8 mouse cellular contexts compared by ENCODE assay signal in genomic region chr17:73096484-73096883, GRCm38 (mm10). TPM values are rescaled to one million over a fixed set of nuclear protein-coding genes. Genes with fewer than 3 reads are reported as not detected.
DNase-seq lines count a peak whose midpoint lies in the region; ATAC-seq and TF ChIP-seq lines count a peak whose summit lies in the region.

No protein-coding gene starts in this region.

- no peaks in the 10 kb centered on the region for H3K9me3 ChIP-seq in hindbrain, embryonic 10.5 days
- H3K9me3 ChIP-seq in hindbrain, embryonic 13.5 days, result no peaks in the 10 kb centered on the region
- H3K9me3 ChIP-seq in liver, postnatal 0 days (ENCODE audit: low read length), result no peaks in the 10 kb centered on the region

- TF ChIP-seq CTCF in liver, postnatal 0 days (IDR thresholded peaks at IDR 0.05; ENCODE audit: low read depth), result peak; percentile 76

- peak; percentile 29 for DNase-seq in hindbrain, embryonic 10.5 days (ENCODE audit: low spot score)
- DNase-seq in adipocyte (ENCODE audit: low spot score), result peak; percentile 56
- DNase-seq in gastrocnemius, postnatal 10 days, result peak; percentile 42
- peak; percentile 74 for DNase-seq in liver, postnatal 0 days
- peak; percentile 32 to 50 for DNase-seq in spleen, postnatal 14 days (ENCODE audit: low spot score in 2 of 2)

- H3K4me1 ChIP-seq in hindbrain, embryonic 10.5 days (replicated peaks), result no peaks in the 10 kb centered on the region
- H3K4me1 ChIP-seq in hindbrain, embryonic 13.5 days (replicated peaks), result no peaks in the 10 kb centered on the region
- H3K4me1 ChIP-seq in liver, postnatal 0 days (ENCODE audit: insufficient read depth), result no peaks in the 10 kb centered on the region

- H3K4me3 ChIP-seq in hindbrain, embryonic 10.5 days, result no peak overlapping the region
- H3K4me3 ChIP-seq in hindbrain, embryonic 13.5 days, result no peak overlapping the region
- no peak overlapping the region for H3K4me3 ChIP-seq in liver, postnatal 0 days (ENCODE audit: low read depth, low read length)

- no peak for TF ChIP-seq EP300 in liver, postnatal 0 days (IDR thresholded peaks at IDR 0.05; ENCODE audit: low read depth)

- no peak overlapping the region for H3K4me2 ChIP-seq in hindbrain, embryonic 13.5 days
- no peak overlapping the region for H3K4me2 ChIP-seq in liver, postnatal 0 days (ENCODE audit: low read depth, low read length)

- no peaks in the 10 kb centered on the region for H3K27me3 ChIP-seq in hindbrain, embryonic 10.5 days (ENCODE audit: insufficient read depth, poor library complexity, severe bottlenecking)
- H3K27me3 ChIP-seq in hindbrain, embryonic 13.5 days, result 0 out of 2 replicates have a peak, but pooled peaks cover 2% of the 10 kb centered on the region
- H3K27me3 ChIP-seq in liver, postnatal 0 days (ENCODE audit: insufficient read depth, low read length), result no peaks in the 10 kb centered on the region

- H3K27ac ChIP-seq in hindbrain, embryonic 10.5 days, result no peak overlapping the region
- H3K27ac ChIP-seq in hindbrain, embryonic 13.5 days, result no peak overlapping the region
- no peak overlapping the region for H3K27ac ChIP-seq in liver, postnatal 0 days (ENCODE audit: low read depth)

- H3K9ac ChIP-seq in hindbrain, embryonic 13.5 days, result no peak overlapping the region
- H3K9ac ChIP-seq in liver, postnatal 0 days (replicated peaks), result no peak overlapping the region

- H3K36me3 ChIP-seq in hindbrain, embryonic 10.5 days, result no peaks in the 10 kb centered on the region
- no peaks in the 10 kb centered on the region for H3K36me3 ChIP-seq in hindbrain, embryonic 13.5 days
- no peaks in the 10 kb centered on the region for H3K36me3 ChIP-seq in liver, postnatal 0 days (replicated peaks; ENCODE audit: insufficient read depth, low read length)

- ATAC-seq in hindbrain, embryonic 13.5 days (ENCODE audit: low FRiP score), result no peak
- peak; percentile 78 for ATAC-seq in CD4-positive, CD25-positive, alpha-beta regulatory T cell, adult 4 months
- no peak for ATAC-seq in liver, postnatal 0 days
- no peak for ATAC-seq in erythroblast, adult 5-6 weeks (replicated peaks; ENCODE audit: low FRiP score, poor library complexity, severe bottlenecking)

- 35% methylated on average over 5 of the region's 5 CpGs for WGBS in hindbrain, embryonic 10.5 days
- 39% methylated on average over 5 of the region's 5 CpGs for WGBS in hindbrain, embryonic 13.5 days
- 38% methylated on average over 5 of the region's 5 CpGs for WGBS in liver, postnatal 0 days (ENCODE audit: insufficient replicate concordance)

RNA-seq across cellular contexts. Expression of gene Lclat1, which starts 11.3 kb away (rescaled TPM):
- polyA plus RNA-seq in hindbrain, embryonic 10.5 days (2016; fragmentation: Nextera tagmentation; extraction: Ambion mirVana), result 9.8 and 10.5 TPM in 2 replicates
- 9.1 and 9.2 TPM in 2 replicates for polyA plus RNA-seq in hindbrain, embryonic 13.5 days (2015; fragmentation: Nextera tagmentation; extraction: Ambion mirVana)
- 10 to 100 TPM; 83.5 to 84.1 TPM for polyA plus RNA-seq in CD4-positive, CD25-positive, alpha-beta regulatory T cell, adult 4 months (2017; shearing (Covaris generic))
- 10 to 100 TPM; 15.9 to 17.4 TPM for total RNA-seq in gastrocnemius, postnatal 10 days (2021)
- 2.2 and 2.5 TPM in 2 replicates for polyA plus RNA-seq in liver, postnatal 0 days (2015; fragmentation: Nextera tagmentation; extraction: Ambion mirVana)
- total RNA-seq in erythroblast, adult 5-6 weeks (2015; ENCODE audit: low replicate concordance), result 3.6 and 9.0 TPM in 2 replicates
- total RNA-seq in erythroblast, adult 5-6 weeks (2017; ENCODE audit: low replicate concordance), result 1.3 and 3.3 TPM in 2 replicates
